8 mouse cellular contexts compared by ENCODE assay signal in genomic region chr6:5005491-5006275, GRCm38 (mm10).
DNase-seq lines count a peak whose midpoint lies in the region; ATAC-seq and TF ChIP-seq lines count a peak whose summit lies in the region.

No protein-coding gene starts in this region.

- intact Hi-C loops in heart, postnatal 10 days (cut with DNase I): no loop called here

- H3K4me1 ChIP-seq in lung, embryonic 16.5 days (replicated peaks; ENCODE audit: control insufficient read depth, insufficient read depth, low read length): peaks cover 8% of the 10 kb centered on the region
- peaks cover 13% of the 10 kb centered on the region for H3K4me1 ChIP-seq in cerebellum, adult 2 months (ENCODE audit: control insufficient read depth, insufficient read depth, low read length)
- peaks cover under 1% of the 10 kb centered on the region; the same call in 1 of the 2 replicates for H3K4me1 ChIP-seq in midbrain, postnatal 0 days (ENCODE audit: insufficient read depth, low read length)
- peaks cover 2% of the 10 kb centered on the region; the same call in 1 of the 2 replicates for H3K4me1 ChIP-seq in forebrain, embryonic 15.5 days

- no peaks in the 10 kb centered on the region for H3K36me3 ChIP-seq in lung, embryonic 16.5 days (ENCODE audit: control insufficient read depth, insufficient read depth, low read length)
- H3K36me3 ChIP-seq in midbrain, postnatal 0 days (ENCODE audit: insufficient read depth, low read length): no peaks in the 10 kb centered on the region
- no peaks in the 10 kb centered on the region for H3K36me3 ChIP-seq in forebrain, embryonic 15.5 days

- H3K9ac ChIP-seq in lung, embryonic 16.5 days (ENCODE audit: low read length): peak overlapping the region; percentile 24; the same call in 1 of the 2 replicates
- H3K9ac ChIP-seq in midbrain, postnatal 0 days (replicated peaks; ENCODE audit: low read length, poor library complexity, severe bottlenecking): no peak overlapping the region
- H3K9ac ChIP-seq in forebrain, embryonic 15.5 days (replicated peaks): no peak overlapping the region

- H3K27me3 ChIP-seq in lung, embryonic 16.5 days (ENCODE audit: control insufficient read depth, insufficient read depth, low read depth, low read length): no peaks in the 10 kb centered on the region
- no peaks in the 10 kb centered on the region for H3K27me3 ChIP-seq in cerebellum, adult 2 months (ENCODE audit: control insufficient read depth, insufficient read depth, low read length)
- no peaks in the 10 kb centered on the region for H3K27me3 ChIP-seq in midbrain, postnatal 0 days (ENCODE audit: insufficient read depth, low read length)
- H3K27me3 ChIP-seq in forebrain, embryonic 15.5 days: no peaks in the 10 kb centered on the region

- H3K9me3 ChIP-seq in lung, embryonic 16.5 days (ENCODE audit: control insufficient read depth, low read length): no peaks in the 10 kb centered on the region
- H3K9me3 ChIP-seq in midbrain, postnatal 0 days (ENCODE audit: low read length): no peaks in the 10 kb centered on the region
- H3K9me3 ChIP-seq in forebrain, embryonic 15.5 days: no peaks in the 10 kb centered on the region

- H3K4me2 ChIP-seq in lung, embryonic 16.5 days (ENCODE audit: low read depth, low read length): peak overlapping the region; percentile 25; the same call in 1 of the 2 replicates
- no peak overlapping the region for H3K4me2 ChIP-seq in midbrain, postnatal 0 days (ENCODE audit: low read depth, low read length, poor library complexity, severe bottlenecking)
- H3K4me2 ChIP-seq in forebrain, embryonic 15.5 days (replicated peaks): no peak overlapping the region

- peak overlapping the region; percentile 61 for H3K27ac ChIP-seq in lung, embryonic 16.5 days (ENCODE audit: low read length)
- no peak overlapping the region for H3K27ac ChIP-seq in cerebellum, adult 2 months (ENCODE audit: insufficient read depth, low read length)
- no peak overlapping the region for H3K27ac ChIP-seq in midbrain, postnatal 0 days (ENCODE audit: low read depth, low read length)
- H3K27ac ChIP-seq in forebrain, embryonic 15.5 days (replicated peaks): no peak overlapping the region

- peak; percentile 49 for ATAC-seq in lung, embryonic 16.5 days (ENCODE audit: low read depth)
- 0 out of 2 replicates have a peak, but pooled peaks have one; percentile 10 for ATAC-seq in midbrain, postnatal 0 days (ENCODE audit: low FRiP score)
- no peak for ATAC-seq in forebrain, embryonic 15.5 days (replicated peaks)

- TF ChIP-seq POLR2A in cerebellum, adult 2 months (IDR thresholded peaks at IDR 0.05; ENCODE audit: borderline replicate concordance, insufficient read depth, low read length): no peak

- no peak for TF ChIP-seq CTCF in cerebellum, adult 2 months (IDR thresholded peaks at IDR 0.05; ENCODE audit: borderline replicate concordance, insufficient read depth, low read depth, low read length)
- TF ChIP-seq CTCF in midbrain, postnatal 0 days (IDR thresholded peaks at IDR 0.05): no peak

- 42% methylated on average over 22 of the region's 22 CpGs for WGBS in lung, embryonic 16.5 days
- WGBS in cerebellum, adult 2 months: 47% methylated on average over 22 of the region's 22 CpGs
- WGBS in midbrain, postnatal 0 days: 62% methylated on average over 22 of the region's 22 CpGs
- WGBS in forebrain, embryonic 15.5 days: 61% methylated on average over 22 of the region's 22 CpGs

- H3K4me3 ChIP-seq in lung, embryonic 16.5 days (ENCODE audit: low read length): no peak overlapping the region
- H3K4me3 ChIP-seq in cerebellum, adult 2 months (replicated peaks; ENCODE audit: insufficient read depth, low read depth, low read length): peak overlapping the region; percentile 9
- H3K4me3 ChIP-seq in midbrain, postnatal 0 days (ENCODE audit: low read depth, low read length): no peak overlapping the region
- no peak overlapping the region for H3K4me3 ChIP-seq in forebrain, embryonic 15.5 days

- no peak for DNase-seq in lung, postnatal 10 days
- peak; percentile 81 to 92 for DNase-seq in cerebellum, adult 2 months
- DNase-seq in heart, postnatal 10 days: peak; percentile 48 to 50
- peak; percentile 45 for DNase-seq in midbrain, postnatal 0 days (ENCODE audit: low spot score)
- DNase-seq in frontal cortex, postnatal 10 days (ENCODE audit: low spot score in 2 of 2): no peak
- DNase-seq in kidney, adult 8-10 months: no peak

Comparison
In these comparisons a context has a peak if more than half of its experiments do, and no peak if none do; other contexts are left out.
1. DNase-seq: peak in cerebellum, adult 2 months (2 of 2), heart, postnatal 10 days (2 of 2) and midbrain, postnatal 0 days (single experiment); none in lung, postnatal 10 days (single experiment), frontal cortex, postnatal 10 days (0 of 2) and kidney, adult 8-10 months (0 of 2).